Mouse (Mus musculus) kidney, embryonic 16.5 days (tissue): ENCODE measurements around the gene Slc4a1. TPM values are rescaled to one million over a fixed set of nuclear protein-coding genes. Genes with fewer than 3 reads are reported as not detected.

Source experiments
- ATAC-seq: fragments of 200-750 bp; cut with Nextera tagmentation; 2 replicates; pipeline ENCODE4 v1.8.0; 2017; ENCODE audit warnings: moderate TSS enrichment; ENCODE audit not compliant: low FRiP score, low TSS enrichment
- H3K27ac ChIP-seq: fragments of 300-500 bp; sonication (generic); 2 replicates; pipeline ENCODE4 v1.5.1; 2014; ENCODE audit warnings: low read length
- H3K27me3 ChIP-seq: fragments of 300-500 bp; sonication (generic); 2 replicates; pipeline ENCODE4 v1.6.1; 2014; ENCODE audit warnings: low read length, control low read depth, mixed read lengths; ENCODE audit not compliant: insufficient read depth
- H3K36me3 ChIP-seq: fragments of 300-500 bp; sonication (generic); 2 replicates; pipeline ENCODE4 v1.6.1; 2014; ENCODE audit warnings: low read length, control low read depth, mixed read lengths; ENCODE audit not compliant: insufficient read depth
- H3K4me1 ChIP-seq: fragments of 300-500 bp; sonication (generic); 2 replicates; pipeline ENCODE4 v1.6.1; 2014; ENCODE audit warnings: low read length, control low read depth, mixed read lengths; ENCODE audit not compliant: insufficient read depth
- H3K4me2 ChIP-seq: fragments of 300-500 bp; sonication (generic); replicated peaks from 2 replicates; pipeline ENCODE4 v1.6.1; 2014; ENCODE audit warnings: low read depth, low read length
- H3K4me3 ChIP-seq: fragments of 300-500 bp; sonication (generic); 2 replicates; pipeline ENCODE4 v1.5.1; 2014; ENCODE audit warnings: mild to moderate bottlenecking, low read length
- H3K9ac ChIP-seq: fragments of 300-500 bp; sonication (generic); replicated peaks from 2 replicates; pipeline ENCODE4 v1.6.1; 2014; ENCODE audit warnings: low read length
- H3K9me3 ChIP-seq: fragments of 300-500 bp; sonication (generic); 2 replicates; pipeline ENCODE4 v1.6.1; 2016; ENCODE audit warnings: low read length, control low read depth
- WGBS: fragments of 180-500 bp; shearing (Covaris S2); extraction: QIAGEN DNeasy Blood & Tissue Kit; methylation state at CpG from one replicate; pipeline ENCODE4 v1.1.7; 2014; 5-methylcytosine and 5-hydroxymethylcytosine counted together
- polyA plus RNA-seq: library from polyadenylated mRNA; unstranded; fragments of >200 nt; fragmentation: Nextera tagmentation; extraction: Ambion mirVana; gene quantifications from 2 replicates; pipeline ENCODE4 v1.2.1, GENCODE M21; 2015

Slc4a1 gene
- polyA plus RNA-seq, 1 experiment from 2014 or later, result 9.0 TPM

- Histone ChIP-seq H3K4me1 (peaks cover 17% of the 10 kb centered on the region), H3K36me3 (peaks cover 5% of the 10 kb centered on the region; the same call in 1 of the 2 replicates), H3K9ac (peak within 1 kb of the TSS; percentile 100), H3K27ac (peak within 1 kb of the TSS; percentile 98), H3K9me3 (no peaks in the 10 kb centered on the region), H3K4me2 (peak within 1 kb of the TSS; percentile 96), H3K4me3 (peak within 1 kb of the TSS; percentile 98), H3K27me3 (no peaks in the 10 kb centered on the region)
- under 1% methylated on average over 25 of the region's 25 CpGs for WGBS
- peak; percentile 12; the same call in 1 of the 2 replicates for ATAC-seq
Measured at GRCm38 (mm10) chr11:102319410-102319792, 46.6 kb downstream of the Slc4a1 start, which contains the start of gene Ubtf. Gene Ubtf (minus strand): TSS chr11:102319742.

- H3K4me3 ChIP-seq, result peak overlapping the region; percentile 98
- no peaks in the 10 kb centered on the region for H3K27me3 ChIP-seq
- H3K36me3 ChIP-seq, result peaks cover 11% of the 10 kb centered on the region
- under 1% methylated on average over 56 of the region's 84 CpGs for WGBS
- H3K4me2 ChIP-seq, result peak overlapping the region; percentile 96
- H3K9me3 ChIP-seq, result no peaks in the 10 kb centered on the region
- peak; percentile 13; the same call in 1 of the 2 replicates for ATAC-seq
- H3K4me1 ChIP-seq, result peaks cover 17% of the 10 kb centered on the region
- H3K27ac ChIP-seq, result peak overlapping the region; percentile 98
- peak overlapping the region; percentile 100 for H3K9ac ChIP-seq
Measured at GRCm38 (mm10) chr11:102318576-102319409, 47.2 kb downstream of the Slc4a1 start.

GRCm38 (mm10) chr11:102317901-102318575 is 48.0 kb downstream of the Slc4a1 start:
- H3K27ac ChIP-seq, result peak overlapping the region; percentile 98
- peak overlapping the region; percentile 100 for H3K9ac ChIP-seq
- H3K27me3 ChIP-seq, result no peaks in the 10 kb centered on the region
- peak; percentile 64 for ATAC-seq
- peak overlapping the region; percentile 98 for H3K4me3 ChIP-seq
- peaks cover 19% of the 10 kb centered on the region for H3K36me3 ChIP-seq
- peak overlapping the region; percentile 96 for H3K4me2 ChIP-seq
- H3K9me3 ChIP-seq, result no peaks in the 10 kb centered on the region
- WGBS, result 0% methylated on average over 31 of the region's 77 CpGs
- H3K4me1 ChIP-seq, result peaks cover 17% of the 10 kb centered on the region

- H3K9ac ChIP-seq, result peak overlapping the region; percentile 100
- H3K27ac ChIP-seq, result peak overlapping the region; percentile 98
- peak overlapping the region; percentile 96 for H3K4me2 ChIP-seq
- whole genome bisulfite sequencing, result under 1% methylated on average over 50 of the region's 87 CpGs
- H3K4me3 ChIP-seq, result peak overlapping the region; percentile 98
- peaks cover 25% of the 10 kb centered on the region for H3K36me3 ChIP-seq
- H3K4me1 ChIP-seq, result peaks cover 17% of the 10 kb centered on the region
- no peaks in the 10 kb centered on the region for H3K27me3 ChIP-seq
- ATAC-seq, result peak; percentile 5
- no peaks in the 10 kb centered on the region for H3K9me3 ChIP-seq
Measured at GRCm38 (mm10) chr11:102317298-102317900, 48.6 kb downstream of the Slc4a1 start.

- Histone ChIP-seq H3K4me2 (peak overlapping the region; percentile 96), H3K9ac (peak overlapping the region; percentile 100), H3K9me3 (no peaks in the 10 kb centered on the region), H3K27ac (peak overlapping the region; percentile 98), H3K36me3 (peaks cover 28% of the 10 kb centered on the region), H3K4me3 (peak overlapping the region; percentile 98), H3K27me3 (no peaks in the 10 kb centered on the region), H3K4me1 (peaks cover 17% of the 10 kb centered on the region)
- under 1% methylated on average over 46 of the region's 80 CpGs for WGBS
- ATAC-seq, result peak; percentile 32
Measured at GRCm38 (mm10) chr11:102316572-102317297, 49.3 kb downstream of the Slc4a1 start.

- no peak for ATAC-seq
- Histone ChIP-seq H3K27me3 (no peaks in the 10 kb centered on the region), H3K36me3 (peaks cover 28% of the 10 kb centered on the region), H3K4me2 (peak overlapping the region; percentile 96), H3K27ac (peak overlapping the region; percentile 98), H3K4me1 (peaks cover 20% of the 10 kb centered on the region), H3K4me3 (peak overlapping the region; percentile 98), H3K9ac (peak overlapping the region; percentile 100), H3K9me3 (no peaks in the 10 kb centered on the region)
- 10% methylated on average over 14 of the region's 14 CpGs for WGBS
Measured at GRCm38 (mm10) chr11:102315690-102316571, 50.1 kb downstream of the Slc4a1 start.

DNA sequence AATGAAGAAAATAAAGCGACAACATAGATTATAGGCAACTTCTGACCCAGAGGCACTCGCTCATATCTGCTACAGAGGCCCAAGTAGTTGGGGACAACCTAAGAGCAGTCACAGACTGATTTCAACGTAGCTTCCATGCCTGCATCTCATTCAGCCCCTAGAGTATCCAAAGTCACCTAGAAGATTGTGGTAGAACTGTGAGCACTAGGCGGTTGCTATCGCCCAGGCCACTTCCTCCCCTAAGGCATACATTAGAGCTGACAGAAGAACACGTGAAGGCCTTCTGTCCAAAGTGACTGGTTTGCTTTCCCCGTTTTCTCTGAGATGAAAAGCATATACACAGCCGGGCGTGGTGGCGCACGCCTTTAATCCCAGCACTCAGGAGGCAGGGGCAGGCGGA is 51.7 kb downstream of the Slc4a1 start:
- H3K4me3 ChIP-seq, result no peak overlapping the region
- H3K4me1 ChIP-seq, result peaks cover 27% of the 10 kb centered on the region
- no peaks in the 10 kb centered on the region for H3K27me3 ChIP-seq
- no peaks in the 10 kb centered on the region for H3K9me3 ChIP-seq
- H3K36me3 ChIP-seq, result peaks cover 33% of the 10 kb centered on the region
- H3K4me2 ChIP-seq, result no peak overlapping the region
- no peak for ATAC-seq
- WGBS, result 92% methylated on average over 12 of the region's 12 CpGs
- no peak overlapping the region for H3K9ac ChIP-seq
- no peak overlapping the region for H3K27ac ChIP-seq

DNA sequence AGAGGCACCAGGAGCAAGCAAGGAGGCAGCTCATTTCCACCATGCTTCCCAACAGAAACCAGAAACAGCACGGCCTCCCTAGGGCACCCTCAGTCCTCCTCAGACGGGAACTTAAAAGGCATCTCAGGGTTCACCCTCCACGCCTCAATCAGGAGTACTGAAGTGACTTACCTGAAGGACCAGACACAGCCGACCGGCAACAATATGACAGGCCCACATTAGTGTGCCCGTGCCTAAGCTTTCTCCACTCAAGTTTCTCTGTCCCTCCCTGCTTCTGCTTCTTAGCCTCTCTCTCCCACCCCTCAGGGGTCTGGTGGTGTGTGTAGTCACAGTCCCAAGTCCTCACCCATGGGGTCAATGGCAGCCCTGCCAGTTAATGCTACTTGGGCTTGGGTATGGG is 53.4 kb downstream of the Slc4a1 start:
- H3K4me2 ChIP-seq, result no peak overlapping the region
- H3K4me3 ChIP-seq, result no peak overlapping the region
- H3K27me3 ChIP-seq, result no peaks in the 10 kb centered on the region
- H3K4me1 ChIP-seq, result peaks cover 34% of the 10 kb centered on the region
- no peak overlapping the region for H3K27ac ChIP-seq
- no peak for ATAC-seq
- 88% methylated on average over 6 of the region's 6 CpGs for WGBS
- no peaks in the 10 kb centered on the region for H3K9me3 ChIP-seq
- H3K9ac ChIP-seq, result no peak overlapping the region
- peaks cover 43% of the 10 kb centered on the region for H3K36me3 ChIP-seq
